21 mouse cellular contexts compared by ENCODE assay signal in genomic region chr9:40364312-40364711, GRCm38 (mm10).
DNase-seq lines count a peak whose midpoint lies in the region; ATAC-seq and TF ChIP-seq lines count a peak whose summit lies in the region.
"Had no signal": no experiment of that assay in that cellular context is flagged by ENCODE, and none has a peak within 500 bp of the region (broad histone marks: within the 10 kb centered on the region; RNA-seq: fewer than 3 reads in every experiment).

No protein-coding gene starts in this region.

- DNase-seq in forebrain, postnatal 0 days: peak; percentile 38
- DNase-seq in forebrain, embryonic 11.5 days (ENCODE audit: low spot score): no peak
- DNase-seq in left cerebral cortex, adult 2 months (ENCODE audit: extremely low spot score in 1 of 2, low spot score in 2 of 2): no peak
- DNase-seq in left cerebral cortex, adult 11 months (ENCODE audit: low spot score): no peak
- DNase-seq in right cerebral cortex, adult 18-20 months: peak; percentile 31
- no peak for DNase-seq in right cerebral cortex, postnatal 4 days
- DNase-seq: adrenal gland, postnatal 10 days; cerebellum, adult 11-12 months; cerebellum, adult 9-11 months; cerebellum, postnatal 36 days; embryo, embryonic 11 days; gastrocnemius, postnatal 10 days; heart, adult 18-20 months; heart, postnatal 10 days; heart, postnatal 4 days had no signal

- H3K9ac ChIP-seq in forebrain, postnatal 0 days: no peak overlapping the region
- H3K9ac ChIP-seq in forebrain, embryonic 11.5 days (ENCODE audit: low read length): no peak overlapping the region
- H3K9ac ChIP-seq in midbrain, embryonic 13.5 days (replicated peaks): no peak overlapping the region
- H3K9ac ChIP-seq: embryonic facial prominence, embryonic 15.5 days; hindbrain, embryonic 14.5 days had no signal

- H3K4me1 ChIP-seq in forebrain, postnatal 0 days (ENCODE audit: insufficient read depth): 0 out of 2 replicates have a peak, but pooled peaks cover 2% of the 10 kb centered on the region
- H3K4me1 ChIP-seq in forebrain, embryonic 11.5 days (replicated peaks; ENCODE audit: control insufficient read depth, insufficient read depth, low read length): no peaks in the 10 kb centered on the region
- 0 out of 2 replicates have a peak, but pooled peaks cover 8% of the 10 kb centered on the region for H3K4me1 ChIP-seq in midbrain, embryonic 13.5 days (replicated peaks)
- H3K4me1 ChIP-seq: embryonic facial prominence, embryonic 15.5 days; forebrain, embryonic 10.5 days had no signal

- H3K36me3 ChIP-seq in forebrain, postnatal 0 days (ENCODE audit: insufficient read depth): no peaks in the 10 kb centered on the region
- H3K36me3 ChIP-seq in forebrain, embryonic 11.5 days (ENCODE audit: control insufficient read depth, insufficient read depth, low read length): no peaks in the 10 kb centered on the region
- H3K36me3 ChIP-seq in midbrain, embryonic 13.5 days: no peaks in the 10 kb centered on the region
- H3K36me3 ChIP-seq: embryonic facial prominence, embryonic 15.5 days; forebrain, embryonic 10.5 days; heart, embryonic 10.5 days had no signal

- WGBS in forebrain, postnatal 0 days: 55% methylated on average over 7 of the region's 7 CpGs
- 86% methylated on average over 7 of the region's 7 CpGs for WGBS in forebrain, embryonic 11.5 days
- WGBS in midbrain, embryonic 13.5 days: 75% methylated on average over 7 of the region's 7 CpGs

- H3K9me3 ChIP-seq in forebrain, postnatal 0 days (ENCODE audit: low read length): no peaks in the 10 kb centered on the region
- H3K9me3 ChIP-seq in forebrain, embryonic 11.5 days (ENCODE audit: control insufficient read depth, low read length): no peaks in the 10 kb centered on the region
- no peaks in the 10 kb centered on the region for H3K9me3 ChIP-seq in midbrain, embryonic 13.5 days
- H3K9me3 ChIP-seq: embryonic facial prominence, embryonic 15.5 days; forebrain, embryonic 10.5 days; heart, embryonic 10.5 days had no signal

- H3K4me3 ChIP-seq in forebrain, postnatal 0 days (ENCODE audit: low read depth, low read length): no peak overlapping the region
- H3K4me3 ChIP-seq in forebrain, embryonic 11.5 days (ENCODE audit: low read depth, low read length): no peak overlapping the region
- H3K4me3 ChIP-seq in left cerebral cortex, adult 2 months: no peak overlapping the region
- H3K4me3 ChIP-seq in midbrain, embryonic 13.5 days (replicated peaks): no peak overlapping the region
- H3K4me3 ChIP-seq: embryonic facial prominence, embryonic 15.5 days; erythroblast, embryonic 14.5 days; forebrain, embryonic 10.5 days; heart, embryonic 10.5 days had no signal

- intact Hi-C loops in left cerebral cortex, adult 2 months (cut with DNase I): no loop called here

- TF ChIP-seq CTCF in forebrain, postnatal 0 days (IDR thresholded peaks at IDR 0.05; ENCODE audit: low read depth): no peak
- TF ChIP-seq CTCF in left cerebral cortex, adult 2 months (IDR thresholded peaks at IDR 0.05): no peak

- peak overlapping the region; percentile 50 for H3K27ac ChIP-seq in forebrain, postnatal 0 days (ENCODE audit: low read depth, low read length)
- no peak overlapping the region for H3K27ac ChIP-seq in forebrain, embryonic 11.5 days (ENCODE audit: low read depth, low read length)
- peak overlapping the region; percentile 54 for H3K27ac ChIP-seq in left cerebral cortex, adult 2 months
- no peak overlapping the region for H3K27ac ChIP-seq in midbrain, embryonic 13.5 days
- H3K27ac ChIP-seq: embryonic facial prominence, embryonic 15.5 days; forebrain, embryonic 10.5 days; heart, embryonic 10.5 days; hindbrain, embryonic 14.5 days had no signal

- no peak overlapping the region for H3K4me2 ChIP-seq in forebrain, postnatal 0 days (ENCODE audit: low read depth)
- H3K4me2 ChIP-seq in forebrain, embryonic 11.5 days (ENCODE audit: low read depth, low read length, severe bottlenecking): no peak overlapping the region
- H3K4me2 ChIP-seq in midbrain, embryonic 13.5 days (replicated peaks): no peak overlapping the region
- H3K4me2 ChIP-seq: embryonic facial prominence, embryonic 15.5 days; hindbrain, embryonic 14.5 days had no signal

- H3K27me3 ChIP-seq in forebrain, postnatal 0 days (ENCODE audit: insufficient read depth, low read length): no peaks in the 10 kb centered on the region
- H3K27me3 ChIP-seq in forebrain, embryonic 11.5 days (ENCODE audit: control insufficient read depth, insufficient read depth, low read length): no peaks in the 10 kb centered on the region
- no peaks in the 10 kb centered on the region for H3K27me3 ChIP-seq in midbrain, embryonic 13.5 days
- H3K27me3 ChIP-seq: embryonic facial prominence, embryonic 15.5 days had no signal

- ATAC-seq in forebrain, postnatal 0 days: peak; percentile 66
- ATAC-seq in forebrain, embryonic 11.5 days (replicated peaks; ENCODE audit: low FRiP score): no peak
- no peak for ATAC-seq in midbrain, embryonic 13.5 days

Comparison
In these comparisons a context has a peak if more than half of its experiments do, and no peak if none do; other contexts are left out.
1. DNase-seq: peak in forebrain, postnatal 0 days (single experiment) and right cerebral cortex, adult 18-20 months (single experiment); none in forebrain, embryonic 11.5 days (single experiment), left cerebral cortex, adult 2 months (0 of 2), left cerebral cortex, adult 11 months (single experiment) and right cerebral cortex, postnatal 4 days (single experiment).
2. H3K27ac ChIP-seq: peak in forebrain, postnatal 0 days (single experiment) and left cerebral cortex, adult 2 months (single experiment); none in forebrain, embryonic 11.5 days (single experiment) and midbrain, embryonic 13.5 days (single experiment).